Mouse (Mus musculus) hindbrain, embryonic 12.5 days (tissue): ENCODE results near the gene Meis1. TPM values are rescaled to one million over a fixed set of nuclear protein-coding genes. Genes with fewer than 3 reads are reported as not detected.

Experiments
- ATAC-seq: fragments of 200-750 bp; cut with Nextera tagmentation; 2 replicates; pipeline ENCODE4 v1.8.0; 2017; ENCODE audit warnings: moderate TSS enrichment; ENCODE audit not compliant: low FRiP score
- H3K27ac ChIP-seq: fragments of 300-500 bp; sonication (generic); 2 replicates; pipeline ENCODE4 v1.5.1; 2016; ENCODE audit warnings: mild to moderate bottlenecking
- H3K27me3 ChIP-seq: fragments of 300-500 bp; sonication (generic); 2 replicates; pipeline ENCODE4 v1.6.1; 2016; ENCODE audit warnings: mild to moderate bottlenecking
- H3K36me3 ChIP-seq: fragments of 300-500 bp; sonication (generic); 2 replicates; pipeline ENCODE4 v1.6.1; 2016; ENCODE audit warnings: mild to moderate bottlenecking
- H3K4me1 ChIP-seq: fragments of 300-500 bp; sonication (generic); 2 replicates; pipeline ENCODE4 v1.6.1; 2016
- H3K4me2 ChIP-seq: fragments of 300-500 bp; sonication (generic); replicated peaks from 2 replicates; pipeline ENCODE4 v1.6.1; 2016; ENCODE audit warnings: mild to moderate bottlenecking
- H3K4me3 ChIP-seq: fragments of 300-500 bp; sonication (generic); 2 replicates; pipeline ENCODE4 v1.5.1; 2016; ENCODE audit warnings: mild to moderate bottlenecking
- H3K9ac ChIP-seq: fragments of 300-500 bp; sonication (generic); 2 replicates; pipeline ENCODE4 v1.6.1; 2016; ENCODE audit warnings: mild to moderate bottlenecking, moderate library complexity
- H3K9me3 ChIP-seq: fragments of 300-500 bp; sonication (generic); replicated peaks from 2 replicates; pipeline ENCODE4 v1.6.1; 2016; ENCODE audit warnings: mild to moderate bottlenecking
- WGBS: fragments of 180-500 bp; shearing (Covaris S2); methylation state at CpG from one replicate; pipeline ENCODE4 v1.1.7; 2016; 5-methylcytosine and 5-hydroxymethylcytosine counted together
- polyA plus RNA-seq: library from polyadenylated mRNA; unstranded; fragments of >200 nt; fragmentation: Nextera tagmentation; extraction: Ambion mirVana; gene quantifications from 2 replicates; pipeline ENCODE4 v1.2.1, GENCODE M21; 2016

Gene Meis1
- polyA plus RNA-seq, 1 experiment from 2014 or later = 173 TPM

DNA sequence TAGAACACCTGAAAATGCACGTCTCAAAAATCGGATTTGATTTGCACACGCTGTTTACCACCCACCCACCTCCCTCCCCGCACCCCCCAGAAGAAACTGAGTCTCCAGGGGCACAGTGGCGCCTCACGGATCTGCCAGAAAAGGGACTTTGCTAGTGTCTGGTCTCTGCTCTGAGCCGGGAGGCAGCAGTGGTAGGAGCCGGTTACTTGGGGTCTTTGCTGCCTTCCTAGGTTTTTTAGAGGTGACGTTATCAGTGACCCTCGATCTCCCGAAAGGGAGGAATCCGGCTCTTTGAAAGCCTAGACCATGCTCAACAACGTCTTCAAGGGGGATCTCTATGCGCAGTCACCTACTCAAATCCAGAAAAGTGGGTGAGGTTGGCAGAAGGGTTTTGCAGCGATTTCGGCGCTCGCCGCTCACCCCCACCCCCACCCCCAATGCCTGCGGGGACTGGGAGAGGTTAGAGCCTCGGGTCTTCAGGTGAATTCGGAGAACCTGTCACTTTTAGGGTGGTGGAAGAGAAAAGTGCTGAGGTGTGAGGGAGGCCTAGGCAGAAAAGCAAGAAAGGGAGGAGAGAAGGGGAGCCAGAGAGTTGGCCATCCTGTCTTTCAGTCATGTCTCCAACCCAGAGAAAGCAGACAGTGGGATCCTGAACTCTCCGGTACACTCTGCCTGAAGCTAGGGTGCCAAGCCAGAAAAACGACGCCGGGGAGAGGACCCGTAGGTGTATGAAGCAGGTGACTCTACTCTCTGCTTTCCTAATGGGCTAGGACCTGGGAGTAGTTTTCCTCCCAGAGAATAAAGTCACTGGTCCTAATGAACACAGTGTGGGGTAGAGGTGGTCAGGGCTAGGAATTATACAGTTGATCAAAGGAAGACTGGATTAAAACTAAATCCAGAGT is 143.5 kb downstream of the Meis1 start:
- Histone ChIP-seq H3K4me1 (peaks cover 58% of the 10 kb centered on the region), H3K9me3 (no peaks in the 10 kb centered on the region), H3K27ac (peak overlapping the region; percentile 95), H3K36me3 (no peaks in the 10 kb centered on the region), H3K27me3 (no peaks in the 10 kb centered on the region; the same call in 1 of the 2 replicates), H3K4me2 (peak overlapping the region; percentile 82), H3K4me3 (peak overlapping the region; percentile 23), H3K9ac (peak overlapping the region; percentile 59)
- no peak for ATAC-seq
- under 1% methylated on average over 27 of the region's 27 CpGs for WGBS

- peaks cover 7% of the 10 kb centered on the region for H3K27me3 ChIP-seq
- WGBS = 0% methylated on average over 18 of the region's 18 CpGs
- no peaks in the 10 kb centered on the region for H3K36me3 ChIP-seq
- peak overlapping the region; percentile 59 for H3K9ac ChIP-seq
- H3K4me3 ChIP-seq = peak overlapping the region; percentile 23
- peak; percentile 39; the same call in 1 of the 2 replicates for ATAC-seq
- peaks cover 60% of the 10 kb centered on the region for H3K4me1 ChIP-seq
- H3K27ac ChIP-seq = peak overlapping the region; percentile 95
- H3K9me3 ChIP-seq = no peaks in the 10 kb centered on the region
- H3K4me2 ChIP-seq = peak overlapping the region; percentile 82
These were observed 144.3 kb downstream of the Meis1 start for GRCm38 (mm10) chr11:18874278-18875000.

DNA sequence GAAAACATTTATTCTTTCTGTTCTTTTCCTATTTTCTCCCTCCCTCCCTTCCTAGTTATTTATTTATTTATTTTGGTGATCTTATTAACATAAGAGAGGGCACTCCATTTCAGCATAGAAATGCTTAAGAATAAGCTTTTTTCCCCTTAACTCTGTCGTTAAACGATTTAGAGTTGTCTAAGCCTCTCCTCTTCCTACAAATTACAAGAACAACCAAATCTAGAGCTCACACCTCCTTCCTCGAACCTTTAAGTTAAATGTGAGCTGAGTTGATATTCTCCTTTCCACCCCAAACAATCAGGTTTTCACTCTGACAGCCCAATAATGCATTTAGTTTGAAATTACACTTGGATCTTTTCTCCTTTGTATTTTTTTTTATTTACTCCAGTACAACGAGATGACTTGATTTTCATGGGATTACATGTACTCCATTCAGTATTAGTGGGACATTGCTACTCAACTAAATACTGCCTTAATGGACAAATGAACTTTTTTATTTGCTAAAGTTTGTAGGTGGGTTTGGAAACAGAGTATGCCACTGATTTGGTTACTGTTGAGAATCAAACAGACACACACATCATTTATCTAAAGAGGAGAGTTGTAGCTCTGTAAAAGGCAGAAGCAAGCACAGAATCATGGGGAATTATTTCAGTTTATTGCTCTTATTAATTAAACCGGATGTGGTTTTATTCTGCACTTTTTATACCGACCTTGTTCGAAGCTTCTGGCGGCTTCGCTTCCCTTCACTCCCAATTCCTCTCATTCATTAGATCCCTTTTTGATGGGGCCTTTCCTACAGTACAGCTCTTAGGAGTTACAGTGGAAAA is 145.1 kb downstream of the Meis1 start:
- 4% methylated on average over 9 of the region's 9 CpGs for WGBS
- no peaks in the 10 kb centered on the region for H3K36me3 ChIP-seq
- H3K27ac ChIP-seq = peak overlapping the region; percentile 95
- no peak for ATAC-seq
- H3K9ac ChIP-seq = no peak overlapping the region
- H3K4me3 ChIP-seq = no peak overlapping the region
- no peaks in the 10 kb centered on the region for H3K9me3 ChIP-seq
- H3K4me2 ChIP-seq = peak overlapping the region; percentile 82
- H3K27me3 ChIP-seq = peaks cover 7% of the 10 kb centered on the region
- peaks cover 52% of the 10 kb centered on the region for H3K4me1 ChIP-seq

GRCm38 (mm10) chr11:18872793-18873192 is 146.0 kb downstream of the Meis1 start:
- H3K4me3 ChIP-seq = no peak overlapping the region
- H3K4me1 ChIP-seq = peaks cover 49% of the 10 kb centered on the region
- 13% methylated on average over 3 of the region's 3 CpGs for WGBS
- no peak for ATAC-seq
- H3K4me2 ChIP-seq = peak overlapping the region; percentile 89
- peaks cover 7% of the 10 kb centered on the region for H3K27me3 ChIP-seq
- H3K36me3 ChIP-seq = no peaks in the 10 kb centered on the region
- no peak overlapping the region for H3K9ac ChIP-seq
- peak overlapping the region; percentile 40 for H3K27ac ChIP-seq
- H3K9me3 ChIP-seq = no peaks in the 10 kb centered on the region

- Histone ChIP-seq H3K36me3 (no peaks in the 10 kb centered on the region), H3K4me1 (peaks cover 48% of the 10 kb centered on the region), H3K4me3 (peak overlapping the region; percentile 43), H3K4me2 (peak overlapping the region; percentile 89), H3K27me3 (peaks cover 7% of the 10 kb centered on the region), H3K9ac (peak overlapping the region; percentile 62), H3K27ac (peak overlapping the region; percentile 95), H3K9me3 (no peaks in the 10 kb centered on the region)
- 3% methylated on average over 12 of the region's 12 CpGs for WGBS
- ATAC-seq = no peak
These were observed 146.6 kb downstream of the Meis1 start for GRCm38 (mm10) chr11:18872118-18872751.

GRCm38 (mm10) chr11:18871170-18872081 is 147.4 kb downstream of the Meis1 start:
- H3K27ac ChIP-seq = peak overlapping the region; percentile 95

GRCm38 (mm10) chr11:18870121-18870931 is 148.5 kb downstream of the Meis1 start:
- Histone ChIP-seq H3K27me3 (peaks cover 7% of the 10 kb centered on the region), H3K4me3 (peak overlapping the region; percentile 43), H3K27ac (peak overlapping the region; percentile 95), H3K9ac (peak overlapping the region; percentile 62), H3K9me3 (no peaks in the 10 kb centered on the region), H3K4me2 (peak overlapping the region; percentile 89), H3K4me1 (peaks cover 32% of the 10 kb centered on the region), H3K36me3 (no peaks in the 10 kb centered on the region)
- ATAC-seq = 0 out of 2 replicates have a peak, but pooled peaks have one; percentile 0
- under 1% methylated on average over 25 of the region's 25 CpGs for WGBS

More at GRCm38 (mm10) chr11:18871170-18872081, 147.4 kb downstream of the Meis1 start:
- no peaks in the 10 kb centered on the region for H3K9me3 ChIP-seq
- WGBS = 1% methylated on average over 54 of the region's 58 CpGs
- no peaks in the 10 kb centered on the region for H3K36me3 ChIP-seq
- H3K4me2 ChIP-seq = peak overlapping the region; percentile 89
- H3K4me3 ChIP-seq = peak overlapping the region; percentile 43
- peaks cover 7% of the 10 kb centered on the region for H3K27me3 ChIP-seq
- H3K9ac ChIP-seq = peak overlapping the region; percentile 62
- ATAC-seq = peak; percentile 53
- H3K4me1 ChIP-seq = peaks cover 40% of the 10 kb centered on the region

GRCm38 (mm10) chr11:18869429-18869969 is 149.3 kb downstream of the Meis1 start:
- H3K4me1 ChIP-seq = peaks cover 23% of the 10 kb centered on the region
- no peaks in the 10 kb centered on the region for H3K36me3 ChIP-seq
- no peak for ATAC-seq
- peaks cover 7% of the 10 kb centered on the region for H3K27me3 ChIP-seq
- peak overlapping the region; percentile 89; the same call in 1 of the 2 replicates for H3K4me2 ChIP-seq
- WGBS = 32% methylated on average over 5 of the region's 6 CpGs
- H3K9ac ChIP-seq = 0 out of 2 replicates have a peak overlapping the region, but pooled peaks have one; percentile 8
- peak overlapping the region; percentile 95; the same call in 1 of the 2 replicates for H3K27ac ChIP-seq
- no peak overlapping the region for H3K4me3 ChIP-seq
- H3K9me3 ChIP-seq = no peaks in the 10 kb centered on the region

- no peak overlapping the region for H3K4me3 ChIP-seq
- no peak overlapping the region for H3K27ac ChIP-seq
- H3K27me3 ChIP-seq = peaks cover 7% of the 10 kb centered on the region
- no peaks in the 10 kb centered on the region for H3K36me3 ChIP-seq
- H3K9ac ChIP-seq = no peak overlapping the region
- no peak for ATAC-seq
- peaks cover 17% of the 10 kb centered on the region for H3K4me1 ChIP-seq
- H3K9me3 ChIP-seq = no peaks in the 10 kb centered on the region
- H3K4me2 ChIP-seq = no peak overlapping the region
- whole genome bisulfite sequencing = 56% methylated on average over 2 of the region's 2 CpGs
These were observed 151.1 kb downstream of the Meis1 start for GRCm38 (mm10) chr11:18867665-18868064.
